Mouse (Mus musculus) liver, embryonic 14.5 days (tissue): Measurements from ENCODE around the gene Grb7. TPM values are rescaled to one million over a fixed set of nuclear protein-coding genes. Genes with fewer than 3 reads are reported as not detected.

Source experiments
- ATAC-seq: fragments of 200-750 bp; cut with Nextera tagmentation; 2 replicates; pipeline ENCODE4 v1.8.0; 2017; ENCODE audit warnings: moderate number of reproducible peaks, mild to moderate bottlenecking, moderate library complexity; ENCODE audit not compliant: insufficient read depth
- DNase-seq, 3 experiments: peaks; one replicate each; pipeline ENCODE4 v3.0.0-alpha.2; 2012 to 2013; ENCODE audit warnings: low read depth in 3 of 3, low spot score in 3 of 3
- H3K27ac ChIP-seq: fragments of 300-500 bp; sonication (generic); 2 replicates; pipeline ENCODE4 v1.5.1; 2014; ENCODE audit warnings: moderate library complexity, mild to moderate bottlenecking, control low read depth, inconsistent platforms
- H3K27me3 ChIP-seq: fragments of 300-500 bp; sonication (generic); 2 replicates; pipeline ENCODE4 v1.6.1; 2014; ENCODE audit warnings: mild to moderate bottlenecking, low read length, moderate library complexity; ENCODE audit not compliant: control insufficient read depth, insufficient read depth
- H3K36me3 ChIP-seq: fragments of 300-500 bp; sonication (generic); replicated peaks from 2 replicates; pipeline ENCODE4 v1.6.1; 2014; ENCODE audit warnings: low read depth; ENCODE audit not compliant: control insufficient read depth, insufficient read depth
- H3K4me1 ChIP-seq, 2 experiments: fragments of 200-500 bp in 1 of 2; fragments of 300-500 bp in 1 of 2; sonication (generic) in 1 of 2; replicated peaks; 2 replicates each; pipeline ENCODE4 v1.6.1; 2012 to 2014; ENCODE audit warnings: antibody characterized with exemption in 1 of 2, inconsistent platforms in 1 of 2, low read length in 1 of 2; ENCODE audit not compliant: control insufficient read depth in 2 of 2, insufficient read depth in 2 of 2
- H3K4me2 ChIP-seq: fragments of 300-500 bp; sonication (generic); 2 replicates; pipeline ENCODE4 v1.6.1; 2014; ENCODE audit warnings: low read depth, mild to moderate bottlenecking, control low read depth, moderate library complexity
- H3K4me3 ChIP-seq, 2 experiments: fragments of 200-500 bp in 1 of 2; fragments of 300-500 bp in 1 of 2; sonication (generic) in 1 of 2; 2 replicates each; pipeline ENCODE4 v1.5.1; 2012 to 2014; ENCODE audit warnings: low read depth in 2 of 2, low read length in 2 of 2, mild to moderate bottlenecking in 2 of 2, control low read depth in 1 of 2, inconsistent platforms in 1 of 2, moderate library complexity in 1 of 2; ENCODE audit not compliant: insufficient read depth in 1 of 2
- H3K9ac ChIP-seq: fragments of 300-500 bp; sonication (generic); replicated peaks from 2 replicates; pipeline ENCODE4 v1.6.1; 2014; ENCODE audit warnings: mild to moderate bottlenecking, control low read depth, moderate library complexity
- H3K9me3 ChIP-seq: fragments of 300-500 bp; sonication (generic); 2 replicates; pipeline ENCODE4 v1.6.1; 2016; ENCODE audit warnings: low read length, mixed read lengths; ENCODE audit not compliant: control insufficient read depth
- CTCF ChIP-seq: IDR thresholded peaks from 2 replicates; pipeline ENCODE4 v1.5.1; 2016; ENCODE audit warnings: antibody characterized with exemption, low read depth, control low read depth
- EP300 ChIP-seq: IDR thresholded peaks from 2 replicates; pipeline ENCODE4 v1.6.1; 2016; ENCODE audit warnings: antibody characterized with exemption, low read depth
- WGBS: fragments of 180-500 bp; shearing (Covaris S2); extraction: QIAGEN DNeasy Blood & Tissue Kit; methylation state at CpG from one replicate; pipeline ENCODE4 v1.1.7; 2014; ENCODE audit not compliant: insufficient replicate concordance; 5-methylcytosine and 5-hydroxymethylcytosine counted together
- polyA plus RNA-seq, 2 experiments: library from polyadenylated mRNA; depleted of rRNA in 1 of 2; stranded (reverse) in 1 of 2; unstranded in 1 of 2; fragments of >200 nt; fragmentation: Nextera tagmentation in 1 of 2; extraction: Ambion mirVana in 1 of 2; gene quantifications; 2 replicates each; pipeline versions ENCODE4 v1.2.1 to v1.2.3; 2012 to 2014

Grb7 gene
- polyA plus RNA-seq, 2 experiments, result 14.1 to 15.7 TPM

DNA sequence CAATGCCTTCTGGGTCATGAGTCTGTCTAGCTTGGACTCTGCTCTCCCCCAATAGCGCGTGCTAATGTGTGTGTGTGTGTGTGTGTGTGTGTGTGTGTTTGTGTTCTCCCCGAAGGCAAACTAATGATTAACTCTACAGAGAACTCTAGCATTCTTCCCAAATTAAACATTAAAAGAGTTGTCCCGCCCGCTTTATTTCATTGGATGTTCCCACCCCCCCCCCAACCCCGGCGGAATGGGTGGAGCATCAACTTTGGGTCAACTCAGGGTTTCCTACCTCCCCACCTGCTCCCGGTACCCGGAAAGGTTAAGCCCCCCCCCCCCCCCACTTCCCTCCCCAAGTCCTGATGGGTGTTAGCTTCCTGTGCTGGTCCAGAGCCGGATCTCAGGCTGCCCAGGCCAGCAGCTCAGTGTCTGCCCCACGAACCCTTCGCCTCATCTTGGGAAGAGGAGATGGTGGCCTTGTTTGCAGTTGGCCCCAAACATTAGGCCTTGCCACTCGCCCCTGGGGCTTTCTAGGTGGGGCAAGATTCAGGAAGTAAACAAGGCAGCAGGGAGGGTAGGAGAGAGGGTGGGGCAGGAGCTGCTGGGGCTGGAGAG lies 2.1 kb downstream of the Grb7 start:
- Histone ChIP-seq H3K9ac (peak overlapping the region; percentile 10; the same call in 1 of the 2 replicates), H3K9me3 (no peaks in the 10 kb centered on the region), H3K4me3 (peak overlapping the region; percentile 36 to 71), H3K27me3 (peaks cover 26% of the 10 kb centered on the region), H3K4me2 (peak overlapping the region; percentile 50), H3K27ac (no peak overlapping the region), H3K36me3 (no peaks in the 10 kb centered on the region), H3K4me1 (peaks cover 0 to 7% of the 10 kb centered on the region in 2 experiments; a peak in 2 of 4 replicates)
- 36% methylated on average over 13 of the region's 13 CpGs for whole genome bisulfite sequencing
- TF ChIP-seq CTCF (no peak), EP300 (no peak)
- DNase-seq (no peak), ATAC-seq (peak; percentile 47)

DNA sequence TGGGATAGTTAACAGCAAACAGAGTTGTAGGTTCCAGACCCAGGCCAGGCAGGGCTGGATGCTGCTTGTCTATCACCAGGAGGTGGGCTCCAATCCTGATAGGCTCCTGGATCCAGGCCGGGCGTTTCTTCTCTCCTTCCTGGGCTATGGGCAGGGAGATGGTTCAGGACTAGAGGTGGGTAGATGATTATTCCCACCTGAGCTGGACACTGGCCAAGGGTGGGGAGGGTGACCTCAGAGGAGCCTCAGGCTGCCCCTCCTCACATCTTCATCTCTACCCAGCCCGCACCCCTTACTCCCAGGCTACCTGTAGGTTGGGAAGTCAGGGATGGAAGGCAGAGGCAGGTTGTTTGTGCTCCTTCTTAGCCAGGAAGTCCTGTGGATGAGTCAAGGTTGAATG lies 3.2 kb downstream of the Grb7 start:
- Histone ChIP-seq H3K4me1 (peaks cover 0 to 7% of the 10 kb centered on the region in 2 experiments; a peak in 2 of 4 replicates), H3K27me3 (peaks cover 26% of the 10 kb centered on the region), H3K36me3 (no peaks in the 10 kb centered on the region), H3K9ac (no peak overlapping the region), H3K4me3 (0 out of 4 replicates have a peak overlapping the region, but pooled peaks of 1 of the 2 experiments have one; percentile 34), H3K9me3 (no peaks in the 10 kb centered on the region), H3K27ac (no peak overlapping the region), H3K4me2 (peak overlapping the region; percentile 50)
- WGBS, result 57% methylated on average over 3 of the region's 3 CpGs
- DNase-seq (no peak), ATAC-seq (no peak)
- TF ChIP-seq CTCF (no peak), EP300 (no peak)

DNA sequence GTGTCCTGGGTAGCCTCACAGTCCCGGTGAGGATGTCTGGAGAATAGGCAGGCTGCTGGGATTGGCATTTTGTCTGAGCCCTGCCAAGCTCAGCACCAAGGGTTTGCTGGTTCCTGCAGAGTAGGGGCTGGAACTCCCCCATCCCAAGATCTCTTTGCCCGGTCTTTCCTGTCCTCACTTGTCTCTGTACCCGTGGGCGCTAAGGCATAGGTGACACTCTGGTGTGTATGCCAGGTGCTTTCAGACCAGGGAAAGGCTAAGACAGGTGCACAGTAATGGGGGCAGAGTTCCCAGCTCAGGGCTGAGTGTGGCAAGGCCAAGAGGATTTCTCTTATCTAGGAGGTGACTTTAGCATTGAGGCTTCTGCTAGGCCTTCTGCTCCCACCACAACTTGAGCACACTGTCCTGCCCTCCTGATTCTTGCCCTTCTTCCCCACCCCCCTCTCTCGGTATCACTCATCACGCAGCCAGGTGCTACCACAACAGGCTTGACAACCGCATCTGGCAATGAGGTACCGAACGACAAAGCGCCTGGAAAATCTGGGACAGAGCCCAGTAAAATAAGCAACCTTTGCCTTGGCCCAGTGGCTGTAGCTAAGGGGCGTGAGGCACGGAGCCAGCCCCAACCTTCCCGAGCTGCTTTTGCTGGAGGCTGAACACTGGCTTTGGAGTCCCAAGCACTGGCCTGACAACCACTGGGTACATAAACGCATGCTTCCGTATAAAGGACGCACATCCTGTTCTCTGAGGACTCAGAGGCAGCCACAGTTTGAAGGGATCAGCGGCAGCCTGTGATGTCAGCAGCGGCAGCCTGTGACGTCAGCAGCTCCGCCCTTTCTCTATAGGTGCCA lies 4.0 kb downstream of the Grb7 start:
- WGBS, result 60% methylated on average over 20 of the region's 20 CpGs
- H3K4me2 ChIP-seq, result peak overlapping the region; percentile 50; the same call in 1 of the 2 replicates
- TF ChIP-seq CTCF (no peak), EP300 (no peak)
- peaks cover 26% of the 10 kb centered on the region for H3K27me3 ChIP-seq
- H3K4me3 ChIP-seq, result no peak overlapping the region
- no peak overlapping the region for H3K27ac ChIP-seq
- H3K9ac ChIP-seq, result no peak overlapping the region
- H3K36me3 ChIP-seq, result no peaks in the 10 kb centered on the region
- ATAC-seq (no peak), DNase-seq (no peak)
- peaks cover 0 to 7% of the 10 kb centered on the region in 2 experiments; a peak in 2 of 4 replicates for H3K4me1 ChIP-seq
- no peaks in the 10 kb centered on the region for H3K9me3 ChIP-seq

DNA sequence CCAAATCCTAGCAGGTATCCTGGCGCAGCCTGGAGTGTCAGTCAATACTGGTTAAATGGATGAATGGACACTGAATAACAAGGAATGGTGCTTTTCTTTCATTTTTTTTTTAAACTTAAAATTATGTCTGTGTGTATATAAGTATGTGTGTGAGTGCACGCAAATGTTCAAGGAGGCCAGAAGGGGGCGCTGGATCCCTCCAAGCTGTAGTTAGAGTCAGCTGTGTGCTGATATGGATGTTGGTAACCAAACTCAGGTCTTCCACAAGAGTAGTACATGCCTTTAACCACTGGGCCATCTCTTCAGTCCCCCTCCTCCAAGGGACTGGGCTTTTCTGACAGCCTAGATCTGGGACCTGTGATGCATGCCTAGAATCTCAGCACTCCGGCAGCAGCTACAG lies 9.3 kb downstream of the Grb7 start:
- ATAC-seq (no peak), DNase-seq (no peak)
- Histone ChIP-seq H3K9ac (no peak overlapping the region), H3K4me2 (no peak overlapping the region), H3K9me3 (no peaks in the 10 kb centered on the region), H3K27me3 (peaks cover 32% of the 10 kb centered on the region), H3K36me3 (no peaks in the 10 kb centered on the region), H3K4me3 (no peak overlapping the region), H3K4me1 (peaks cover 0 to 5% of the 10 kb centered on the region in 2 experiments; a peak in 1 of 4 replicates), H3K27ac (no peak overlapping the region)
- TF ChIP-seq CTCF (peak; percentile 57), EP300 (no peak)
- WGBS, result 65% methylated on average over 4 of the region's 4 CpGs

DNA sequence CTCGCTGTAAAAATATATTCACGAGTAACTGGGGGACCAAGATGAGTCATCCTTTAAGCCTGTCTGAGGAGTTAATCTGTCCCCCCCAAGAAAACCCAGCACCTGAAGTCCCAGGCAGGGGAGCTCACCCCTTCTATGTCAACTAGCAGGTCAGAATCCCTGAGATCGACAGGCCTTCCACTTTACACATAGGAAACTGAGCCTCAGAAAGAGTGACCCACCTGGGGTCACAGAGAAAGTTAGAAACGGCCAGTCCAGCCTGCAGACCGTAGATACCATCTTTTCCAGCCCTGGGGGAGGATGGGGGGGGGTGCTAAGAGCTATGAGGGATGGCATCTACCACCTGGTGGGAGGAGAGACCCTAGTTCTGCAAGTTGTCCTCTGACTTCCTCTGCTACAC lies 10.4 kb downstream of the Grb7 start:
- no peak overlapping the region for H3K27ac ChIP-seq
- H3K4me1 ChIP-seq, result peaks cover 0 to 5% of the 10 kb centered on the region in 2 experiments; a peak in 1 of 4 replicates
- H3K4me3 ChIP-seq, result no peak overlapping the region
- DNase-seq (no peak), ATAC-seq (no peak)
- no peak overlapping the region for H3K9ac ChIP-seq
- H3K36me3 ChIP-seq, result no peaks in the 10 kb centered on the region
- H3K9me3 ChIP-seq, result no peaks in the 10 kb centered on the region
- 55% methylated on average over 5 of the region's 5 CpGs for WGBS
- no peak overlapping the region for H3K4me2 ChIP-seq
- TF ChIP-seq CTCF (no peak), EP300 (no peak)
- peaks cover 33% of the 10 kb centered on the region for H3K27me3 ChIP-seq
